Mouse (Mus musculus) mouse trophoblast stem cell (cell line): Measurements from ENCODE around the gene Rtn2.

Source experiments
- in situ Hi-C, 2 experiments: fragments of 300-500 bp; cut with MseI, MboI; formaldehyde crosslinking; loops; 2 replicates in 1 of 2; 3 replicates in 1 of 2; pipeline ENCODE4 v1.15.1; 2025

Gene Rtn2

DNA sequence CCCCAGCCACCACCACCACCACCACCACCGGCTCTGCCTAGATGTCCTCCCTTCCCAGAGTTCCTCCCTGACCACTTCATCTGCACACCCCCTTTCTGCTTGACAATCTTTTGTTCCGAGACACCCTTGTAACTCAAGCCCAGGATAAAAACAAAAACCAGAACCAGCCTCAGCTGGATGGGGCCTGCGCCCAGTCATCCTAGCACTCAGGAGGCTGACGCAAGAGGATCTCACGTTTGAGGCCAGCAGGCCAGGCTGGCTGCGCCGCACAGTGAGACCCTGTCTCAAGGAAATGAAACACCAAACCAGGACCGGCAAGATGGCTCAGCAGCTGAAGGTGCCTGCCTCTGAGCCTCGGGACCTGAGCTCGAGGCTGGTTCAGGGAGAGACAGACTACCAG, 15.4 kb upstream of the Rtn2 start:
- in situ Hi-C loops, result no loop called here

- in situ Hi-C loops, result no loop called here
Measured at GRCm38 (mm10) chr7:19268993-19269681, 13.3 kb upstream of the Rtn2 start.

DNA sequence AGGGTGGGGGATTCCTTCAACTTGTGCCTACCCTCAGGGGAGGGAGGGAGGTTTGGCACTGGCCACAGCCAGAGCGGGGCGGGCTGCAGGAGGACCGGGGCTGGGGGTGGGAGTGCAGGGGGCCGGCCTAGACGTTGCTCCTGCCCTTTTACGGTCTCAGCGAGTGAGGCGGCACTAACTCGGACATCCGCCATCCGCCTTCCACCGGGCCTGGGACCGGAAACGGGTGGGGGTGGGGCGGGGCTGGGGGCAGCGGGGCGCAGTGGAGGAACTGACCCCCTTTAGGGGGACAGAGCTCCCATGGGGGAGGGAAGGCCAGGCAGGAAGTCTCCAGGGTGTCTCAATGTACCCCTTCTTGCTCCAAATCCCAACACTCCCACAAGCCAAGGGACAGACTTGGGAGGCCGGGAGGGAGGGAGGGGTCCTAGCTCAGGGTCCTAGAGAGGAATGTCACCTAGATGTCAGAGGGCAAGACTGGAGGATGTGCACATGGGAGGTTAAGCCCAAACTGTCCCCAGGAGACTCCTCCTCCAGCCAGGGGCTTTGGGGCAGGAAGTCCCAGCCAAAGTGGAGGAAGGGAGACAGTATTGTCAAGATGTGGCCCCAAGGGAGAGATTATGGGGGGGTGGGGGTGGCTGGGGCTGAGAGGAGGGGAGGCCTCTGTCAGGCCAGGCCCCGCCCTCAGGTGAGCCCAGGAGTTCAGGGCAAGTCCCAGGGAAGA, 12.5 kb upstream of the Rtn2 start:
- in situ Hi-C loops, result no loop called here

GRCm38 (mm10) chr7:19270509-19271237, 11.8 kb upstream of the Rtn2 start:
- in situ Hi-C loops, result no loop called here

GRCm38 (mm10) chr7:19271238-19272172, 10.9 kb upstream of the Rtn2 start, which contains the start of gene Vasp:
TSS of gene Vasp (minus strand) at chr7:19271817.
- in situ Hi-C loops, result no loop called here

DNA sequence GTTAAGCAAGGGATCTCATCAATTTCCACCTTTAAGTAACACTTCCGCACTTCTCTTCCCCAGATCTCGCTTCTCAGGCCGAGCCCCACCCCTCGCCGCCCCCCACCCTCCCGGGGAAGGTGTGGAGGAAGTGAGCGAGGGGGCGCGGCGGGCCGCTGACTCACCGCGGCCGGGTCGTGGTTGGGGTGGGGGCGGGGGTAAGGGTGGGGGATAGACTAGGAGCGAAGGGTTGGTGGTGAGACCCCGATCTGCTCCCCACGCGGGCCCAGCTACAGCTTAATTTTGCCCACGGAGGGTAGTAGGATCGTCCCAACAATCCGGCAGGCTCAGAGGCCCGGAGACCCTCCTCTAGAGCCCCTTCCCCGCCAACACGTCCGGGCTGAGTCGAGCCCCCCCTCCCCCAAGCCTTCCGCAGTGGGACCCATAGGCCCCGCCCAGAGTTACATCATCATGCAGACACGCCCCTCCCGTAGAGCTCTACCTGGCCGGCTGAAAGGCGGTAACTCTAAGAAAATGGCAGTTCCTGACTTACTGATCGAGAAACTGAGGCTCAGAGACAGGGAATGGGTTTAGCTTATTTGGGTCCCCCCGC, 10.2 kb upstream of the Rtn2 start:
- in situ Hi-C loops, result no loop called here

DNA sequence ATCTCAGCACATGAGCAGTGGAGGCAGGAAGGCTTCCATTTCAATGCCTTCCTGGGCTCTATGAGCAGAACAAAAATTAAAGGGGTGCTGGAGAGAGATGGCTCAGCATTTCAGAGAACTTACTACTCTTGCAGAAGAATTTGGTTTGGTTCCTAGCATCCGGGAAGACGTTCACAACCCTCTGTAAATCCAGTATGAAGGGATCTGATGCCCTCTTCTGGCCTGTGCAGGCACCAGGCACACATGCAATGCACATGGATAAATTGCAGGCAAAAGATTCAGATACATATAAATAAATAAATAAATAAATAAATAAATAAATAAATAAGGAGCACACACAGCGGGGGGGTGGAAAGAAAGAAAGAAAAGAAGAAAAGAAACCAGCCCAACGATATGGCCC, 6.2 kb upstream of the Rtn2 start:
- in situ Hi-C loops, result loop anchor here in 1 of 2 experiments (5.0 kb wide), 1 partner anchor 39 kb away; no protein-coding TSS in a partner anchor

- in situ Hi-C loops, result loop anchor here in 1 of 2 experiments (5.0 kb wide), 1 partner anchor 42 kb away; no protein-coding TSS in a partner anchor
Measured at GRCm38 (mm10) chr7:19279052-19279451, 3.4 kb upstream of the Rtn2 start.

- in situ Hi-C loops, result loop anchor here (5.0 kb wide), 3 partner anchors 37 to 102 kb away; partner anchors contain the start of gene Eml2 (in 1 of the 2)
Measured at GRCm38 (mm10) chr7:19279581-19280114, 2.8 kb upstream of the Rtn2 start, which contains the start of gene Ppm1n. TSS of gene Ppm1n (minus strand) at chr7:19280064.

DNA sequence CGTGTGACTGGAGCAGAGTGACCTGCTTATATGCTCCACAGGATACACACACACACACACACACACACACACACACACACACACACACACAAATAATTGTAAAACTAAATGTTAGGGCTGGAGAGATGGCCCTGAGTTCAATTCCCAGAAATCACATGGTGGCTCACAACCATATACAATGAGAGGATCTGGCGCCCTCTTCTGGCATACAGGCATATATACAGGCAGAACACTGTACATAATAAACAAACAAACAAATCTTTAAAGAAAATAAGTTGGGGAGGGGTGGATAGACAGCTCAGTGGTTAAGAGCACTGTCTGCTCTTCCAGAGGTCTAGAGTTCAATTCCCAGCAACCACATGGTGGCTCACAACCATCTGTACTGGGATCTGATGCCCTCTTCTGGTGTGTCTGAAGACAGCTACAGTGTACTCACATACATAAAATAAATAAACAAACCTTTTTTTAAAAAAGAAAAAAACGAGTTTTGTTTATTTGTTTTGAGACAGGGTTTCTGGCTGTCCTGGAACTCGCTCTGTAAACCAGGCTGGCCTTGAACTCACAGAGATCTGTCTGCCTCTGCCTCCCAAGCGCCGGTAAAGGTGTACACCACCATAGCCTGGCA, 632 bp upstream of the Rtn2 start:
- in situ Hi-C loops, result loop anchor here in 1 of 2 experiments (5.0 kb wide), 2 partner anchors 39 to 104 kb away; partner anchors contain the start of gene Eml2

DNA sequence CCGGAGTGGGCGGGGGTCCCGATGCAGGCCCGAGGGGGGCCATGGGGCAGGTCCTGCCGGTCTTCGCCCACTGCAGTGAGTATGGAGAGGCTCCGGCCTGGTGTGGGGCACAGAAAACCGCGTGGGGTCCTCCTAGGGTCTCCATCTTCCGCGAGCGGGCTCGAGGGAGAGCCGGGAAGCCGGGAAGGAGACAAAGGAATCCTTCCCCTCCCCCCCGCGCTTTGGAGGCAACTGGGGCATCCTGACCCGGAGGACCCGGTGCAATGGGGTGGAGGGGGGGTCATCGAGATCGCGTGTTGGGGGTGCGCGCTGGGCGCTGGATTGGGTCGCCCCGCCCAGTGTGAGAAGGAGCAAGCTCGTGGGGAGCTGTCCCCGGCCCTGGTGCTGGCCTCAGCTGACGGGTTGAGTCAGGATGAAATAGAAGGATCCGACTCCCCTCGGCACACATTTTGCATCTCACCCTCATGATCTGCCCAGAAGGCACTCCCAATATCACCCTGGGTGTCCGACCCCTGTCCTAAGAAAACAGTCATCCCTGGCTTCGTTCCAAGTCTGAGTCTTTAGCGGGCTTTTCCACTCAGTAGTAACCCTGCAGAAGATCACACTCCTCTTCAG, 474 bp downstream of the Rtn2 start:
- in situ Hi-C loops, result loop anchor here in 1 of 2 experiments (5.0 kb wide), 2 partner anchors 41 to 106 kb away; partner anchors contain the start of gene Eml2

DNA sequence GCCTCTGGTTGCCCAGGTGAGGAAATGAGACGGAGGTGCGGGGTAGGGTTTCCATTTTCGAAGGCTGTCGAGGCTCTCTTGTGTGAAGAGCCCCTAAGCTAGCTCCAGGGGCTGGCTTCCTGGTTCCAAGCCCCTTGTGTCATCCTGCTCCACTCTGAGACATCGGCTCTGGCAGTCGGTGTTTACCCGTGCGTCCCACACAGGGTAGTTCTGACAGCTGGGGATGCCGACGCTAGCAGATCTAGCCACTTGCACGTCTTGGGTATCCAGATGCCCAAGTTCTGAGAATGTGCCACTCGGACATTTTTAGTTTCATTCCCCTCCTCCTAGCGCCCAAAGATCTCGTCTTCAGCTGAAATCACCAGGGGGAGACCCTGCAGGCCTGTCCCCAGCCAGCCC, 981 bp downstream of the Rtn2 start:
- in situ Hi-C loops, result loop anchor here in 1 of 2 experiments (5.0 kb wide), 2 partner anchors 41 to 106 kb away; partner anchors contain the start of gene Eml2

DNA sequence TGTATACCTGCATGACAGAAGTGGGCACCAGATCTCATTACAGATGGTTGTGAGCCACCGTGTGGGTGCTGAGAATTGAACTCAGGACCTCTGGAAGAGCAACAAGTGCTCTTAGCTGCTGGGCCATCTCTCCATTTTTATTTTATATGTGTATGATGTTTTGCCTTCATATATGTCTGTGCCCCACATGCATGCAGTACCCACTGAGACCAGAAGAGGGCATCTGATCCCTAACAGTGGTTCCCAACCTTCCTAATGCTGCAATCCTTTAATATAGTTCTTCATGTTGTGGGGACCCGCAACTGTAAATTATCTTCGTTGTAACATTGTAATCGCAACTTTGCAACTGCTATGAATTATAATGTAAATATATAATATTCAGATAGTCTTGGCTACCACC, 2.3 kb downstream of the Rtn2 start:
- in situ Hi-C loops, result loop anchor here in 1 of 2 experiments (5.0 kb wide), 2 partner anchors 42 to 107 kb away; partner anchors contain the start of gene Eml2

- in situ Hi-C loops, result no loop called here
Measured at GRCm38 (mm10) chr7:19290969-19291596, 8.7 kb downstream of the Rtn2 start.

- in situ Hi-C loops, result no loop called here
Measured at GRCm38 (mm10) chr7:19295503-19296185, 13.2 kb downstream of the Rtn2 start.

DNA sequence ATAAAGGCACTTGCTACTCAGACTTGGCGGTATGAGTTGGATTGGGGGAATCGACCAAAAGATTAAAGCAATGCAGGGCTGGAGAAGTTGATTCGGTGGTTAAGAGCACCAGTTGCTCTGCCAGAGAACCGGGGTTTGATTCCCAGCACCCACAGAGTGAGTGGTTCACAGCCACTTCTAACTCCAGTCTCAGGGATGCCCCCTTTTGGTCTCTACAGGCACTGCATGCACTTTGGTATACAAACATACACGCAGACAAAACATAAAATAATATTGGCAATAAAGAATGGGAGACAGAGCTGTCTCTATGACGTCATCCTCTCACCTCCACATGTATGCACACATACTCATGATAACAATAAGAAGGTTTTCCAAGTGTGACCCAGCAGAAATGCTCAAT, 14.6 kb downstream of the Rtn2 start:
- in situ Hi-C loops, result no loop called here

GRCm38 (mm10) chr7:19297794-19298193, 15.4 kb downstream of the Rtn2 start:
- in situ Hi-C loops, result no loop called here

DNA sequence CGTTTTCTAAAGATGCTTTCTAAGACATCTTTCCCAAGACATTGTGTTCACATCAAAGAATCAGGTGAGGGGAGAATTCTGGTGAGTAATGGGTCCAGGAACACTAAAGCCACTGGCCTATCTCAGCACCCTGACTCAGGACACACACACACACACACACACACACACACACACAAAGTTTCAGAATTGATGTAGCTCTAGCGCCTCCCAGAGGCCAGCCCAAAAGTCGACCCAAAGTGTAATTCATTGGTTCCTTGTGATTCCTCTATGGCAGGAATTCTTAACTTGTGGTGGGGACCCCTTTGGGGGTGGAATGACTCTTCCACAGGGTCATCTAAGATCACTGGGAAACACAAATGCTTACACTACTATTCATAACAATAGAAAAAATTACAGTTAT, 16.8 kb downstream of the Rtn2 start:
- in situ Hi-C loops, result no loop called here
